Mouse (Mus musculus) forebrain, postnatal 0 days (tissue): Measurements from ENCODE around the gene Sema4a. TPM values are rescaled to one million over a fixed set of nuclear protein-coding genes. Genes with fewer than 3 reads are reported as not detected.

Experiments used
- ATAC-seq: fragments of 200-750 bp; cut with Nextera tagmentation; 2 replicates; pipeline ENCODE4 v1.8.0; 2017; ENCODE audit warnings: mild to moderate bottlenecking, moderate library complexity
- DNase-seq: peaks from one replicate; pipeline ENCODE4 v3.0.0-alpha.2; 2015
- H3K27ac ChIP-seq: fragments of 300-500 bp; sonication (generic); 2 replicates; pipeline ENCODE4 v1.5.1; 2014; ENCODE audit warnings: low read depth, mild to moderate bottlenecking, antibody characterized with exemption, low read length, moderate library complexity, mixed read lengths
- H3K27me3 ChIP-seq: fragments of 300-500 bp; sonication (generic); 2 replicates; pipeline ENCODE4 v1.6.1; 2014; ENCODE audit warnings: mild to moderate bottlenecking, low read length, mixed read lengths; ENCODE audit not compliant: insufficient read depth
- H3K36me3 ChIP-seq: fragments of 300-500 bp; sonication (generic); 2 replicates; pipeline ENCODE4 v1.6.1; 2014; ENCODE audit warnings: mild to moderate bottlenecking, moderate library complexity; ENCODE audit not compliant: insufficient read depth
- H3K4me1 ChIP-seq: fragments of 300-500 bp; sonication (generic); 2 replicates; pipeline ENCODE4 v1.6.1; 2014; ENCODE audit warnings: antibody characterized with exemption; ENCODE audit not compliant: insufficient read depth
- H3K4me2 ChIP-seq: fragments of 300-500 bp; sonication (generic); 2 replicates; pipeline ENCODE4 v1.6.1; 2014; ENCODE audit warnings: low read depth, mild to moderate bottlenecking, moderate library complexity
- H3K4me3 ChIP-seq: fragments of 300-500 bp; sonication (generic); 2 replicates; pipeline ENCODE4 v1.5.1; 2014; ENCODE audit warnings: low read depth, low read length, mixed read lengths
- H3K9ac ChIP-seq: fragments of 300-500 bp; sonication (generic); 2 replicates; pipeline ENCODE4 v1.6.1; 2014; ENCODE audit warnings: mild to moderate bottlenecking
- H3K9me3 ChIP-seq: fragments of 300-500 bp; sonication (generic); 2 replicates; pipeline ENCODE4 v1.6.1; 2016; ENCODE audit warnings: low read length
- CTCF ChIP-seq: sonication (generic); IDR thresholded peaks from 2 replicates; pipeline ENCODE4 v1.5.1; 2016; ENCODE audit warnings: antibody characterized with exemption, control low read depth, low read depth
- WGBS: fragments of 180-500 bp; shearing (Covaris S2); extraction: QIAGEN DNeasy Blood & Tissue Kit; methylation state at CpG from one replicate; pipeline ENCODE4 v1.1.7; 2014; 5-methylcytosine and 5-hydroxymethylcytosine counted together
- polyA plus RNA-seq: library from polyadenylated mRNA; unstranded; fragments of >200 nt; fragmentation: Nextera tagmentation; extraction: Ambion mirVana; gene quantifications from 2 replicates; pipeline ENCODE4 v1.2.1, GENCODE M21; 2015
- total RNA-seq: library from RNA; depleted of rRNA; stranded (reverse); fragments of >200 nt; gene quantifications from 2 replicates; pipeline ENCODE4 v1.2.3, GENCODE M21; 2014

Gene Sema4a
- total and polyA plus RNA-seq, 2 experiments from 2014 or later = 25.8 to 31.5 TPM

- Histone ChIP-seq H3K4me3 (no peak overlapping the region), H3K4me2 (no peak overlapping the region), H3K36me3 (no peaks in the 10 kb centered on the region), H3K27me3 (no peaks in the 10 kb centered on the region), H3K9ac (no peak overlapping the region), H3K4me1 (peaks cover 17% of the 10 kb centered on the region), H3K9me3 (no peaks in the 10 kb centered on the region), H3K27ac (no peak overlapping the region)
- WGBS = 76% methylated on average over 4 of the region's 4 CpGs
- ATAC-seq (no peak), DNase-seq (no peak)
- TF ChIP-seq CTCF = no peak
Measured at GRCm38 (mm10) chr3:88499580-88499979, 38.6 kb upstream of the Sema4a start.

GRCm38 (mm10) chr3:88495741-88496415, 34.9 kb upstream of the Sema4a start:
- Histone ChIP-seq H3K9ac (no peak overlapping the region), H3K36me3 (no peaks in the 10 kb centered on the region), H3K27me3 (no peaks in the 10 kb centered on the region), H3K4me3 (no peak overlapping the region), H3K4me1 (peaks cover 14% of the 10 kb centered on the region), H3K27ac (no peak overlapping the region), H3K9me3 (no peaks in the 10 kb centered on the region), H3K4me2 (no peak overlapping the region)
- no peak for TF ChIP-seq CTCF
- 79% methylated on average over 10 of the region's 10 CpGs for WGBS
- DNase-seq (no peak), ATAC-seq (no peak)

- Histone ChIP-seq H3K36me3 (no peaks in the 10 kb centered on the region), H3K4me1 (peaks cover 12% of the 10 kb centered on the region), H3K4me3 (no peak overlapping the region), H3K27ac (no peak overlapping the region), H3K9me3 (no peaks in the 10 kb centered on the region), H3K27me3 (no peaks in the 10 kb centered on the region), H3K4me2 (no peak overlapping the region), H3K9ac (no peak overlapping the region)
- ATAC-seq (peak; percentile 55), DNase-seq (no peak)
- TF ChIP-seq CTCF = no peak
- 59% methylated on average over 9 of the region's 9 CpGs for WGBS
Measured at GRCm38 (mm10) chr3:88494836-88495628, 34.0 kb upstream of the Sema4a start.

GRCm38 (mm10) chr3:88493706-88494582, 33.0 kb upstream of the Sema4a start:
- no peak for TF ChIP-seq CTCF
- H3K27ac ChIP-seq = no peak overlapping the region
- peaks cover 12% of the 10 kb centered on the region for H3K4me1 ChIP-seq
- no peaks in the 10 kb centered on the region for H3K27me3 ChIP-seq
- H3K4me3 ChIP-seq = no peak overlapping the region
- no peak for ATAC-seq
- no peak overlapping the region for H3K4me2 ChIP-seq
- DNase-seq = no peak
- no peak overlapping the region for H3K9ac ChIP-seq
- 80% methylated on average over 11 of the region's 11 CpGs for WGBS
- H3K36me3 ChIP-seq = no peaks in the 10 kb centered on the region
- H3K9me3 ChIP-seq = no peaks in the 10 kb centered on the region

- no peak overlapping the region for H3K27ac ChIP-seq
- ATAC-seq (no peak), DNase-seq (no peak)
- TF ChIP-seq CTCF = no peak
- H3K4me2 ChIP-seq = no peak overlapping the region
- H3K9ac ChIP-seq = no peak overlapping the region
- peaks cover 36% of the 10 kb centered on the region for H3K36me3 ChIP-seq
- H3K9me3 ChIP-seq = no peaks in the 10 kb centered on the region
- H3K27me3 ChIP-seq = peaks cover 18% of the 10 kb centered on the region
- WGBS = 75% methylated on average over 1 of the region's 1 CpGs
- H3K4me1 ChIP-seq = peaks cover 2% of the 10 kb centered on the region; the same call in 1 of the 2 replicates
- no peak overlapping the region for H3K4me3 ChIP-seq
Measured at GRCm38 (mm10) chr3:88487396-88487795, 26.4 kb upstream of the Sema4a start.

- ATAC-seq = no peak
- Histone ChIP-seq H3K4me1 (no peaks in the 10 kb centered on the region), H3K9ac (no peak overlapping the region), H3K9me3 (no peaks in the 10 kb centered on the region), H3K4me3 (no peak overlapping the region), H3K4me2 (no peak overlapping the region), H3K27me3 (peaks cover 18% of the 10 kb centered on the region), H3K27ac (no peak overlapping the region), H3K36me3 (peaks cover 36% of the 10 kb centered on the region)
- WGBS = 76% methylated on average over 4 of the region's 4 CpGs
- no peak for DNase-seq
- no peak for TF ChIP-seq CTCF
Measured at GRCm38 (mm10) chr3:88486887-88487286, 25.9 kb upstream of the Sema4a start.
